Mouse (Mus musculus) heart, embryonic 11.5 days (tissue): ENCODE measurements around the gene Ctdsp2. TPM values are rescaled to one million over a fixed set of nuclear protein-coding genes. Genes with fewer than 3 reads are reported as not detected.

ENCODE experiments used
- ATAC-seq: fragments of 200-750 bp; cut with Nextera tagmentation; replicated peaks from 2 replicates; pipeline ENCODE4 v1.8.0; 2017; ENCODE audit warnings: moderate library complexity; ENCODE audit not compliant: insufficient number of reproducible peaks, low FRiP score, low TSS enrichment
- H3K27ac ChIP-seq: fragments of 300-500 bp; sonication (generic); 2 replicates; pipeline ENCODE4 v1.5.1; 2014; ENCODE audit warnings: mild to moderate bottlenecking, low read depth, low read length
- H3K27me3 ChIP-seq: fragments of 300-500 bp; sonication (generic); 2 replicates; pipeline ENCODE4 v1.6.1; 2014; ENCODE audit warnings: mild to moderate bottlenecking, low read length, mixed read lengths; ENCODE audit not compliant: control insufficient read depth, insufficient read depth
- H3K36me3 ChIP-seq: fragments of 300-500 bp; sonication (generic); 2 replicates; pipeline ENCODE4 v1.6.1; 2014; ENCODE audit warnings: mild to moderate bottlenecking, low read length, moderate library complexity, mixed read lengths; ENCODE audit not compliant: control insufficient read depth, insufficient read depth
- H3K4me1 ChIP-seq: fragments of 300-500 bp; sonication (generic); 2 replicates; pipeline ENCODE4 v1.6.1; 2014; ENCODE audit warnings: low read length; ENCODE audit not compliant: control insufficient read depth, insufficient read depth
- H3K4me2 ChIP-seq: fragments of 300-500 bp; sonication (generic); 2 replicates; pipeline ENCODE4 v1.6.1; 2014; ENCODE audit warnings: mild to moderate bottlenecking, moderate library complexity
- H3K4me3 ChIP-seq: fragments of 300-500 bp; sonication (generic); 2 replicates; pipeline ENCODE4 v1.5.1; 2014; ENCODE audit warnings: low read depth, low read length
- H3K9ac ChIP-seq: fragments of 300-500 bp; sonication (generic); 2 replicates; pipeline ENCODE4 v1.6.1; 2014; ENCODE audit warnings: mild to moderate bottlenecking, low read depth, low read length, moderate library complexity
- H3K9me3 ChIP-seq: fragments of 300-500 bp; sonication (generic); replicated peaks from 2 replicates; pipeline ENCODE4 v1.6.1; 2016; ENCODE audit warnings: low read length; ENCODE audit not compliant: control insufficient read depth
- WGBS: fragments of 180-500 bp; shearing (Covaris S2); extraction: QIAGEN DNeasy Blood & Tissue Kit; methylation state at CpG from one replicate; pipeline ENCODE4 v1.1.7; 2014; ENCODE audit not compliant: insufficient replicate concordance; 5-methylcytosine and 5-hydroxymethylcytosine counted together
- polyA plus RNA-seq: library from polyadenylated mRNA; unstranded; fragments of >200 nt; fragmentation: Nextera tagmentation; extraction: Ambion mirVana; gene quantifications from 2 replicates; pipeline ENCODE4 v1.2.1, GENCODE M21; 2014

The Ctdsp2 gene
- polyA plus RNA-seq, 1 experiment from 2014 or later: 47.6 TPM

- H3K27me3 ChIP-seq: no peaks in the 10 kb centered on the region
- 83% methylated on average over 8 of the region's 8 CpGs for WGBS
- H3K9ac ChIP-seq: no peak overlapping the region
- H3K4me3 ChIP-seq: no peak overlapping the region
- no peaks in the 10 kb centered on the region for H3K9me3 ChIP-seq
- no peaks in the 10 kb centered on the region for H3K4me1 ChIP-seq
- ATAC-seq: no peak
- H3K4me2 ChIP-seq: no peak overlapping the region
- no peak overlapping the region for H3K27ac ChIP-seq
- peaks cover 10% of the 10 kb centered on the region for H3K36me3 ChIP-seq
Observed at GRCm38 (mm10) chr10:127003334-127003733, 24.8 kb downstream of the Ctdsp2 start.

GRCm38 (mm10) chr10:127003806-127004205 is 25.3 kb downstream of the Ctdsp2 start:
- WGBS: 80% methylated on average over 7 of the region's 7 CpGs
- H3K27ac ChIP-seq: no peak overlapping the region
- no peak overlapping the region for H3K9ac ChIP-seq
- no peaks in the 10 kb centered on the region for H3K4me1 ChIP-seq
- peaks cover 5% of the 10 kb centered on the region for H3K36me3 ChIP-seq
- no peak overlapping the region for H3K4me3 ChIP-seq
- no peaks in the 10 kb centered on the region for H3K27me3 ChIP-seq
- ATAC-seq: no peak
- H3K9me3 ChIP-seq: no peaks in the 10 kb centered on the region
- no peak overlapping the region for H3K4me2 ChIP-seq

- no peak overlapping the region for H3K27ac ChIP-seq
- H3K9ac ChIP-seq: no peak overlapping the region
- no peaks in the 10 kb centered on the region for H3K4me1 ChIP-seq
- H3K9me3 ChIP-seq: no peaks in the 10 kb centered on the region
- no peak overlapping the region for H3K4me3 ChIP-seq
- H3K27me3 ChIP-seq: no peaks in the 10 kb centered on the region
- no peak overlapping the region for H3K4me2 ChIP-seq
- no peak for ATAC-seq
- WGBS: 57% methylated on average over 5 of the region's 5 CpGs
- 0 out of 2 replicates have a peak, but pooled peaks cover 3% of the 10 kb centered on the region for H3K36me3 ChIP-seq
Observed at GRCm38 (mm10) chr10:127016488-127016887, 38.0 kb downstream of the Ctdsp2 start.

GRCm38 (mm10) chr10:127017071-127017470 is 38.6 kb downstream of the Ctdsp2 start:
- Histone ChIP-seq H3K27me3 (no peaks in the 10 kb centered on the region), H3K4me3 (no peak overlapping the region), H3K4me2 (no peak overlapping the region), H3K36me3 (0 out of 2 replicates have a peak, but pooled peaks cover 3% of the 10 kb centered on the region), H3K9me3 (no peaks in the 10 kb centered on the region), H3K9ac (no peak overlapping the region), H3K27ac (no peak overlapping the region), H3K4me1 (no peaks in the 10 kb centered on the region)
- ATAC-seq: no peak
- WGBS: 21% methylated on average over 2 of the region's 2 CpGs

GRCm38 (mm10) chr10:127018422-127018821 is 39.9 kb downstream of the Ctdsp2 start:
- no peaks in the 10 kb centered on the region for H3K4me1 ChIP-seq
- H3K27me3 ChIP-seq: no peaks in the 10 kb centered on the region
- H3K9ac ChIP-seq: no peak overlapping the region
- no peak overlapping the region for H3K27ac ChIP-seq
- no peak for ATAC-seq
- peaks cover 7% of the 10 kb centered on the region; the same call in 1 of the 2 replicates for H3K36me3 ChIP-seq
- H3K4me3 ChIP-seq: no peak overlapping the region
- 72% methylated on average over 16 of the region's 16 CpGs for whole genome bisulfite sequencing
- no peak overlapping the region for H3K4me2 ChIP-seq
- no peaks in the 10 kb centered on the region for H3K9me3 ChIP-seq

GRCm38 (mm10) chr10:127030336-127031296 is 52.1 kb downstream of the Ctdsp2 start, which contains the start of gene Tsfm:
Tsfm (minus strand) TSS chr10:127030840.
- Histone ChIP-seq H3K27me3 (no peaks in the 10 kb centered on the region), H3K9ac (peak within 1 kb of the TSS; percentile 96), H3K27ac (peak within 1 kb of the TSS; percentile 86), H3K4me3 (peak within 1 kb of the TSS; percentile 91), H3K4me1 (no peaks in the 10 kb centered on the region), H3K9me3 (no peaks in the 10 kb centered on the region), H3K4me2 (peak within 1 kb of the TSS; percentile 88), H3K36me3 (peaks cover 25% of the 10 kb centered on the region)
- ATAC-seq: peak; percentile 82
- 6% methylated on average over 56 of the region's 56 CpGs for WGBS

GRCm38 (mm10) chr10:127033301-127033741 is 54.8 kb downstream of the Ctdsp2 start:
- Histone ChIP-seq H3K9ac (no peak overlapping the region), H3K27me3 (no peaks in the 10 kb centered on the region), H3K27ac (no peak overlapping the region), H3K9me3 (no peaks in the 10 kb centered on the region), H3K4me2 (no peak overlapping the region), H3K36me3 (peaks cover 3% of the 10 kb centered on the region), H3K4me1 (no peaks in the 10 kb centered on the region), H3K4me3 (no peak overlapping the region)
- WGBS: 79% methylated on average over 8 of the region's 8 CpGs
- no peak for ATAC-seq

GRCm38 (mm10) chr10:127036273-127036672 is 57.8 kb downstream of the Ctdsp2 start:
- Histone ChIP-seq H3K27me3 (peaks cover 8% of the 10 kb centered on the region), H3K9ac (no peak overlapping the region), H3K4me2 (no peak overlapping the region), H3K36me3 (no peaks in the 10 kb centered on the region), H3K9me3 (no peaks in the 10 kb centered on the region), H3K4me3 (no peak overlapping the region), H3K4me1 (no peaks in the 10 kb centered on the region), H3K27ac (no peak overlapping the region)
- ATAC-seq: no peak
- WGBS: 75% methylated on average over 12 of the region's 12 CpGs
